Mouse (Mus musculus) ES-Bruce4 (cell line): Measurements from ENCODE around the gene Slc5a3.

Source experiments
- CTCF ChIP-seq: IDR thresholded peaks from one replicate; pipeline ENCODE4 v1.8.1; 2011; ENCODE audit warnings: low read depth, low read length
- EP300 ChIP-seq: IDR thresholded peaks from 2 replicates; pipeline ENCODE4 v1.6.1; 2011; ENCODE audit warnings: low read depth, low read length; ENCODE audit not compliant: insufficient read depth

- no peak for TF ChIP-seq CTCF
- TF ChIP-seq EP300: no peak
Observed at GRCm38 (mm10) chr16:92060213-92060612, 2.1 kb downstream of the Slc5a3 start.
